Mouse (Mus musculus): ENCODE results near the gene Mrgprb4. TPM values are rescaled to one million over a fixed set of nuclear protein-coding genes. Genes with fewer than 3 reads are reported as not detected.

Mrgprb4 gene
- polyA plus RNA-seq (2017; shearing (Covaris generic)), result not detected

DNA sequence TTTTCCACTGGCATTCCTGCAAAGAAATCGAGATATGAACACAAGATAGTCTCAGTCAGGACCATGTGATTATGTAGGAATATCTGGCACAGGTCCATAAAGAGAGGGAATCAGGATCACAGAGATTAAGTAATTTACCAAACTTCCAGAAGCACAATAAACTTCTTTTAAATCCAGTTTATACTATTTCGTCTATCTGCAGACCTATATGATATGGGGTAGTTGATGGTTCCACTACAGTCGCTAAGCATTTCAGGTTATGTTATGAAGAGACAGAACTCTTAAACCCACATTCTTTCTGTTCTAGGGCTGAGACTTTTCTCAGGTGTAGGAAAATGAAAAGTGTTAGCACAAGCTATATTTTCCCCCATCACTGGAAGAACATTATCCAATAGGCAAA, at the start of gene Mrgprb4:
Gene Mrgprb4 (minus strand): TSS at position 101 of the 400 bp plus-strand sequence.

DNA sequence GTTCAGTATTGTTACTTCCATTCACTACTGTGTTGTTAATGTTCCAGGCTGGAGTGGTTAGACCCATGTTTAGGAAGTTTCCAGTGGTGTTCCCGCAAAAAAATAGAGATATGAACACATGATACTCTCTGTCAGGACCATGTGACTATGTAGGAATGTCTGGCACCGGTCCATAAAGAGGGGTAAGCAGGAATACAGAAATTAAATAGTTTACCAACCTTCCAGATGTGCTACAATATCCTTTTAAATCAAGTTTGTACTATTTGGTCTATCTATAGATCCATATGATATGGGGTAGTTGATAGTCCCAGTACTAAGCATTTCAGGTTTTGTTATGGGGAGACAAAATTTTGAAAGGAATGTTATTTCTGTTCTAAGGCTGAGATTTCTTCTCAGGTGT, 30.2 kb downstream of the Mrgprb4 start, which contains the start of gene Mrgprb5:
Gene Mrgprb5 (minus strand): TSS at position 101 of the 400 bp plus-strand sequence.

Other genes with a start within 250 kb of the Mrgprb4 start
- gene Mrgpra4, start 217.2 kb downstream of the Mrgprb4 start, polyA plus RNA-seq (2017; shearing (Covaris generic)), result not detected
- not detected for gene Mrgprx1, start 171.7 kb downstream of the Mrgprb4 start, polyA plus RNA-seq (2017; shearing (Covaris generic))
- gene Mrgprb5, start 30.3 kb downstream of the Mrgprb4 start, polyA plus RNA-seq (2017; shearing (Covaris generic)), result not detected
- not detected for gene Mrgprb8, start 189.2 kb upstream of the Mrgprb4 start, polyA plus RNA-seq (2017; shearing (Covaris generic))